Mouse (Mus musculus) T-helper 1 cell (primary cell): ENCODE measurements around the gene Lrrc3c.
"Not testable (repeated sequence)": the region's sequence is repeated elsewhere in the genome, so short reads cannot be mapped to it uniquely, and the experiment has no call there.

Experiments used
- in situ Hi-C: fragments of 300-600 bp; cut with MboI, MseI; formaldehyde crosslinking; loops from one replicate; pipeline ENCODE4 v1.15.1; 2025; ENCODE audit warnings: high pct_unique_total_duplicates

Gene Lrrc3c

DNA sequence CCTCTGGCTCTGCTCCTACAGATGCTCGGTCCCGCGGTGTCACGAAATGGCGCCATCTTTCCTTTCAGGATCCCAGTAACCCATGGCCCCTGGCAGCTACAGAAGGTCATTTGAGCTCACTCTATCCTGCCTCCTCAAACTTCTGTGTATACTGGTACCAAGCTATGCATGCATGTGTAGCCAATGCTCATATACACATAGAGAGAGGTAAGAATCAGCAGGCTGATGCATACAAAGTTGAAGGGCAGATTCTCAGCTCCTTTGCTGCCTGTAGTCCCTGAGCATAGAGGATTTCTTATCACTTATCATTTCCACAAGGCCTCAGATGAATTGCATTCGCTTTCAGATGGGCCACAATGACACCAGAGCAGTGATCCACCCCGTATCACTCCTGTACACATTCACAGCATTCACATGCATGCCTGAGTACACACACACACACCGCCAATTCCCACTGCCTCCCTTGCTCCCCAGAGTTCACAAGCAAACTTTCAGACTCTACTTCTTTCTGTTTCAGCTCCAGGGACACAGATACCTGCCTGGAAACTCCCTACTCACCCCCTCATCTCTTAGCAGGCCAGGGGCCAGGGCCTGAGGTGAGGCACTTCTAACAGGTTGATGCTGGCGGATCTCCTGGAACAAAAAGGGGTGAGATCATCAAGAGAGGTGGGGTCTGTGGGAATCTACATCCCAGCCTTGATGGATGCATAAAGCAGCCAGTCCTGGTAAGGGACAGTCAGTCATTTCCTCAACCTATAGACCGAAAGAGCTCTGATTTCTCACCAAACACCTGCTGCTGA lies 27.7 kb downstream of the Lrrc3c start, which contains the start of the genes Gm12355 and Gsdma3:
TSS of gene Gm12355 (minus strand) at position 51 of the 800 bp plus-strand sequence.
TSS of gene Gsdma3 (plus strand) at position 750 of the 800 bp plus-strand sequence.
- in situ Hi-C loops: loop anchor here (5.0 to 10.0 kb wide), 2 partner anchors 49 to 66 kb away; no protein-coding TSS in a partner anchor

GRCm38 (mm10) chr11:98628706-98629105 lies 30.6 kb downstream of the Lrrc3c start:
- in situ Hi-C loops: loop anchor here (5.0 to 10.0 kb wide), 2 partner anchors 46 to 64 kb away; no protein-coding TSS in a partner anchor

DNA sequence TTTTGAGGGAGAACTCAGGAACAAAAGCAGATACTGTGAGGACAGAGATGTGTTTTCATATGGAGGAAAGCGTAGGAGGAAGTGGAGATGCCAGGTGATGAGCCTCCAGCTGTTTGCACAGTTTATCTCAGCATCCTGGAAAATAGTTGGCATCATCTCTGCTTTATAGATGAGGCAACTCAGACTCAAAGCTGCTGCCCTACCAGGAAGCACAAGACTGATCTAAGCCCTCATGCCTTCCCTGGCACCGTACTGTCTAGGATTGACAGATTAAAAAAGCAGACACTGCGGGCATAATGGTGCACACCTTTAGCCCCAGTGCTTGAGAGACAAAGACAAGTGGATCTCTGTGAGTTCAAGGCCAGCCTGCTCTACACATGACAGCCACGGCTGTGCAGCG lies 32.6 kb downstream of the Lrrc3c start:
- in situ Hi-C loops: no loop called here

DNA sequence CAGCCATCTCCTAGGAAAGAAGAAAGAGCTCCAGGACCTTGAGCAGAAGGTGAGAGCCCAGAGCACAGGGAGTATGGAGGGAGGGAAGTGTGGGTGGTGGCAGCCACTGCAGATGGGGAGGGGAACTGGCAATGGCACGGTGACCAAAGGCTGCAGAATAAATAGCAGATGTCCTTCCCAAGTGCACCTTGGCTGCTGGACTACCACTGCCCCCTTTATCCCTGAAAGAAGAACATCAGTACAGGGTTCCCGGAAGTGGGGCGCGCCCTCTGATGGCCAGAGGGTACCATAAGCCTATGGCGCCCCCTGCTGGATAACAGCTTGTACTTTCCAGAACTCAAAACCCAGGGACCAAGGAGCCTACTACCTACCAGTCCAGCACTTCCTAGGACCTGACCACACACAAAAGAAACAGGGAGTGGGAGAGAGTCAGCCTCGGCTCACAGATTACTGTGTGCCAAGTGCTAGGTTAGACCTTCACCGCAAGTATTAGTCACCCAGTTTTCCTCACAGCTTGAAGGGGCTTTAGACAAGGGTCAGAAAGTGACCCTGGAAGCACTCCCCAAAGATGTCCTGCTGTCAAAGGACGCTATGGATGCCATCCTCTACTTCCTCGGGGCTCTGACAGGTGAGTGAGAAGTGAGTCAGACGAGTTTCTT lies 37.4 kb downstream of the Lrrc3c start:
- in situ Hi-C loops: not testable (repeated sequence)

DNA sequence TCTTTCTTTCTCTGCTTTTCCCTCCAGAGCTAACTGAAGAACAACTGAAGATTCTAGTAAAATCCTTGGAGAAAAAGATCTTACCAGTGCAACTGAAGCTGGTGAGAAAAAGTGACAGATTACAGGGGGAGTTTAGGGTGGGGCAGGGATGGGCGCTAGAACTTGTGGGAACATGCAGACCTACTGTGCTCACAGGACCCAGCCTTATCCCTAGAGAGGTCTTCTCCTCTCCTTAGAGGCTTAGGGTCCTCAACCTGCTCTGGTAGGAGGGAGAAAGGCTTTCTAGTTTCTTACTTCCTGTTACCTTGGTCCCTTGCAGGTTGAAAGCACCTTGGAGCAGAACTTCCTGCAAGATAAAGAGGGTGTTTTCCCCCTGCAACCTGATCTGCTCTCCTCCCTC lies 39.4 kb downstream of the Lrrc3c start:
- in situ Hi-C loops: no loop called here

GRCm38 (mm10) chr11:98640091-98640490 lies 42.0 kb downstream of the Lrrc3c start:
- in situ Hi-C loops: no loop called here

DNA sequence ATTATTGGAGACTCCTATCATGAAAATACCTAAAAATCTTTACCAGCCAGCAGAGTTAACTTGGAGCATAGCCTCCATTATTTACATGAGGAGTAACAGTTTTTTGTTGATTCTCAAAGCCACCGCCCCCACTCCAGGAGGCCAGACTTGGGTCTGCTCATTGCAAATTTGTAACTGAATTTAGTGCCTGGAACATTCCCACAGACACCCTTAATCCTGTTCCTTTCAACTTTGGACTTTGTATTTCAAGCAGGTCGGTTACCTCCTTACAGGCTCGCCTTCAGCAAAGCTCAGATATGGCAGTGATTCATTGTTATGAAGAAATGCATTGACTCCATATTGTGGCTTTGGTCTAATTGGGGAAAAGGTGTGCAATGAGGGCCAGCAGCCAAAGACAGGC lies 46.7 kb downstream of the Lrrc3c start:
- in situ Hi-C loops: loop anchor here (5.0 kb wide), 2 partner anchors 37 to 87 kb away; no protein-coding TSS in a partner anchor

DNA sequence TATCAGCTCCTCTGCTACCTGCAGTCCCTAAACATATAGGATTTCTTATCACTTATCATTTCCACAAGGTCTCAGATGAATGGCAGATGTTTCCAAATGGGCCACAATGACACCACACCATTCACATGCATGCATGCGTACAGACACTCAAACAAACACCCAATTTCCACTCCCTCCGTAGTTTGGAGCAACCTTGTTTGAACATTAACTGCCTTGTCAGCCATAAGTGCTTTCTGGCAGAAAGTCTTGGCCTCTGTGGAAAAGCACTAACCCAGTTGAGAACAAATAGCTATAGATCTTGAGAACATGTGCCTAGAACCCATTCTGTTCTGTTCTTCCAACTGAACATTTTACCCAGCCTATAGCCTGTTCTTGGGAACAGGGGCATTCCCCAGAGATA lies 47.9 kb downstream of the Lrrc3c start:
- in situ Hi-C loops: loop anchor here (5.0 kb wide), 2 partner anchors 39 to 89 kb away; no protein-coding TSS in a partner anchor

GRCm38 (mm10) chr11:98646459-98646858 lies 48.4 kb downstream of the Lrrc3c start, which contains the start of gene Gsdma2:
Gene Gsdma2, plus strand, starts transcription at chr11:98646759.
- in situ Hi-C loops: loop anchor here (5.0 kb wide), 2 partner anchors 39 to 89 kb away; no protein-coding TSS in a partner anchor
